Mouse (Mus musculus): ENCODE data around the gene Myl4. TPM values are rescaled to one million over a fixed set of nuclear protein-coding genes. Genes with fewer than 3 reads are reported as not detected.
A peak's percentile ranks its signal among the peaks of the same experiment; 100 is the strongest.
"Not testable (repeated sequence)": the region's sequence is repeated elsewhere in the genome, so short reads cannot be mapped to it uniquely, and the experiment has no call there.

Gene Myl4
- polyA plus RNA-seq, 1 experiment: 8.8 TPM

GRCm38 (mm10) chr11:104560971-104561370 lies 10.5 kb downstream of the Myl4 start:
- Histone ChIP-seq H3K4me3 (ENCODE audit: insufficient read depth, low read depth, low read length) (no peak overlapping the region), H3K27ac (replicated peaks; ENCODE audit: low read depth, low read length) (peak overlapping the region; percentile 27), H3K4me1 (ENCODE audit: control insufficient read depth, insufficient read depth, insufficient read length, low read length) (peaks cover 2% of the 10 kb centered on the region; the same call in 1 of the 2 replicates)

DNA sequence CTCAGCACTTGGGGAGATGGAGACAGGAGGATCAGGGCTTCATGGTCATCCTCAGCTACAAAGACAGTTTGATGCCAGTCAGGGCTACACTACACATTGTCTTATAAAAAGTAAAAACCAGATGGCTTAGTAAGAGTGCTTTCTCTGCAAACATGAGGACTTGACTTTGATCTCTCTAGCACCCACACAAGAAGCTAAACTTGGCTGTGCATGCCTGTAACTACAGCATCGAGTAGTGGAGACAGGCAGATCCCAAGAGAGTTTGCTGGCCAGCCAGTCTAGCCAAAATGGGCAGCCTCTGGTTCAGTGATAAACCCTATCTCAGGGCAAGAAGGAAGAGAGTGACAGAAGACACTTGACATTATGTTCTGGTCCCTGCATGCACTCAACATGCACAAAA lies 13.0 kb downstream of the Myl4 start:
- peaks cover 10% of the 10 kb centered on the region; the same call in 1 of the 2 replicates for H3K4me1 ChIP-seq (ENCODE audit: control insufficient read depth, insufficient read depth, insufficient read length, low read length)
- peak overlapping the region; percentile 49; the same call in 1 of the 2 replicates for H3K27ac ChIP-seq (replicated peaks; ENCODE audit: low read depth, low read length)

GRCm38 (mm10) chr11:104565172-104565571 lies 14.7 kb downstream of the Myl4 start:
- H3K27ac ChIP-seq (replicated peaks; ENCODE audit: low read depth, low read length): peak overlapping the region; percentile 97
- H3K4me1 ChIP-seq (ENCODE audit: control insufficient read depth, insufficient read depth, insufficient read length, low read length): peaks cover 10% of the 10 kb centered on the region; the same call in 1 of the 2 replicates
- H3K4me3 ChIP-seq (ENCODE audit: insufficient read depth, low read depth, low read length): no peak overlapping the region

More for the DNA sequence above, 13.0 kb downstream of the Myl4 start:
- H3K4me3 ChIP-seq (ENCODE audit: insufficient read depth, low read depth, low read length): no peak overlapping the region

DNA sequence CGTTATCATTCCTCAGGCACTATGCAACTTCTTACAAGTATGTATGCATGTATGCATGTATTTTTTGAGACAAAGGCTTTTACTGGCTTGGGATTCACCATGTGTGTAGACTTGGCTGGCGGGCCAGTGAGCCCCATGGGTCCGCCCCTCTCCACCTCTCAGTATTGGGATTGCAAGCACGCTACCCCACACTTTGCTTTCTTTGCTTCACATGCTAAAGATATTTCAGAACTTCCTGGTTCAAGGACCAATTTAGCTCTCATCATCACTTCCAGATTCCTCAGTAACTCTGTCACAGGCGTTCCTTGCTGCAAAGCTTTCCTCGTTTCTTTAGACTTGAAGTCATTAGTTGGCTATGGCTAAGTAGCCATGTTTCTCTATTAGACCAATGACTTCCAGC lies 15.6 kb downstream of the Myl4 start:
- no peak overlapping the region for H3K4me3 ChIP-seq (ENCODE audit: insufficient read depth, low read depth, low read length)
- peak overlapping the region; percentile 59 for H3K27ac ChIP-seq (replicated peaks; ENCODE audit: low read depth, low read length)
- peaks cover 10% of the 10 kb centered on the region; the same call in 1 of the 2 replicates for H3K4me1 ChIP-seq (ENCODE audit: control insufficient read depth, insufficient read depth, insufficient read length, low read length)

GRCm38 (mm10) chr11:104566796-104567195 lies 16.3 kb downstream of the Myl4 start:
- Histone ChIP-seq H3K4me3 (ENCODE audit: insufficient read depth, low read depth, low read length) (no peak overlapping the region), H3K4me1 (ENCODE audit: control insufficient read depth, insufficient read depth, insufficient read length, low read length) (peaks cover 10% of the 10 kb centered on the region; the same call in 1 of the 2 replicates), H3K27ac (replicated peaks; ENCODE audit: low read depth, low read length) (peak overlapping the region; percentile 79)

DNA sequence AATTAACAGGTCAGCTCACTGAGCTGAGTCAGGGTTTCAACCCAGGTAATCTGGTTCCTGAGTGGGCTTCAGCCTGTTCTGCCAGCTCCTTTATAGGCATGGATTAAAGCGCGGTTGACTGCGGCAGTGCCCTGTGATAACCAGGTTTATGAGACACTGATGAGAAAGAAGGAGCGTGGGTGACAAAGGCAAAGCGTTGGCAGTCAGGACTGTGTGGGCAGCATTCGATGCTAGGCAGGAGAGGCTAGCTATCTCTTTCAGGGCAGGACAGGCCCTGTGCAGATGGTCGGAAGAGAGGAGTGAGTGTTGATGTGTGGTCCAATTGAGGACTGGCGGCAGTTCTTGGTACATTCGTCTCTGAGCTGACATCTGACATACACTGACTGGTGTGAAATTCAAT lies 17.3 kb downstream of the Myl4 start:
- H3K4me3 ChIP-seq (ENCODE audit: insufficient read depth, low read depth, low read length): no peak overlapping the region
- H3K4me1 ChIP-seq (ENCODE audit: control insufficient read depth, insufficient read depth, insufficient read length, low read length): peaks cover 10% of the 10 kb centered on the region; the same call in 1 of the 2 replicates
- no peak overlapping the region for H3K27ac ChIP-seq (replicated peaks; ENCODE audit: low read depth, low read length)

- Histone ChIP-seq H3K27ac (replicated peaks; ENCODE audit: low read depth, low read length) (no peak overlapping the region), H3K4me1 (ENCODE audit: control insufficient read depth, insufficient read depth, insufficient read length, low read length) (peaks cover 10% of the 10 kb centered on the region; the same call in 1 of the 2 replicates), H3K4me3 (ENCODE audit: insufficient read depth, low read depth, low read length) (no peak overlapping the region)
These were observed 17.9 kb downstream of the Myl4 start for GRCm38 (mm10) chr11:104568326-104568725.

GRCm38 (mm10) chr11:104570515-104570914 lies 20.1 kb downstream of the Myl4 start:
- H3K4me1 ChIP-seq (ENCODE audit: control insufficient read depth, insufficient read depth, insufficient read length, low read length): peaks cover 10% of the 10 kb centered on the region; the same call in 1 of the 2 replicates
- H3K27ac ChIP-seq (replicated peaks; ENCODE audit: low read depth, low read length): not testable (repeated sequence)

DNA sequence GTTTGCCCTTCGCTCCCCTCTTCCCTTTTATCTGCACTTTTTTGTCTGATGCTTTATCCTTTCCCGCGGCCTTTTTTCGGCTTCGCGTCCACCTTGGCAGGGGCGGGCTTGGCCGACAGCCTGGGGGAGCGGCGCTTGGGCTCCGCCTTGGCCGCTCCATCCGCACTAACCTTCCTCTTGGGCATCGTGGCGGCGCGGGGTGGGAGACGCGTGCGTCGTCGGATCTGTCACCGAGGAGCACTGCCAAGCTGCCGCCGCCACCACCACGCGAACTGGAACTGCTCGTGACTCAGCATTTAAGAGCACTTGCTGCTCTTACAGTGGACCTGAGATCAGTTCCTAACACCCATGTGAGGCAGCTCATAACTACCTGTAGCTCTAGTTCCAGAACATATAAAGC lies 20.9 kb downstream of the Myl4 start:
- not testable (repeated sequence) for H3K4me1 ChIP-seq (ENCODE audit: control insufficient read depth, insufficient read depth, insufficient read length, low read length); H3K27ac ChIP-seq (replicated peaks; ENCODE audit: low read depth, low read length)
- peak overlapping the region; percentile 35 for H3K4me3 ChIP-seq (ENCODE audit: insufficient read depth, low read depth, low read length)

More at GRCm38 (mm10) chr11:104570515-104570914, 20.1 kb downstream of the Myl4 start:
- H3K4me3 ChIP-seq (ENCODE audit: insufficient read depth, low read depth, low read length): not testable (repeated sequence)

DNA sequence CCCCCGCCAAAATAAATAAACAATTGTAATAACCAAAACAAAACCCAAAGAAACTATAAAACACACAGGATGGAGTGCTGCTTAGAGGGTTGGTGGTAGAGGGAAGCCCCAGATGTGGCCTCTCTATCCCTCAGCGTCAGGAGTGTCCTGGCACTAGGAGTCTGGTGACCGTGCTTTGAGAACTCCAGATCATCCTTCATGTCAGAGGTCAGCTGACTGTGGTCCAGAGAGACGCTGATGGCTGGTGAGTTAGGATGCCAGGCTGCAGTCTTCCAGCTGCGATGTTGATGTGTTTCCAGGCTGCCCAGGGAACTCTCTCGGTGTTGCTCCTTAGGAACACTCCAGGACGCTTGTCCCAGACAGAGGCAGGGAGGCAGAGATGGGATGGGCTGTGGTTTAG lies 21.6 kb downstream of the Myl4 start:
- H3K4me1 ChIP-seq (ENCODE audit: control insufficient read depth, insufficient read depth, insufficient read length, low read length): peaks cover 3% of the 10 kb centered on the region; the same call in 1 of the 2 replicates
- H3K27ac ChIP-seq (replicated peaks; ENCODE audit: low read depth, low read length): no peak overlapping the region
- H3K4me3 ChIP-seq (ENCODE audit: insufficient read depth, low read depth, low read length): no peak overlapping the region

GRCm38 (mm10) chr11:104572566-104572965 lies 22.1 kb downstream of the Myl4 start:
- Histone ChIP-seq H3K4me1 (ENCODE audit: control insufficient read depth, insufficient read depth, insufficient read length, low read length) (no peaks in the 10 kb centered on the region), H3K27ac (replicated peaks; ENCODE audit: low read depth, low read length) (no peak overlapping the region), H3K4me3 (ENCODE audit: insufficient read depth, low read depth, low read length) (no peak overlapping the region)

GRCm38 (mm10) chr11:104576772-104577612 lies 26.5 kb downstream of the Myl4 start:
- Histone ChIP-seq H3K4me3 (ENCODE audit: insufficient read depth, low read depth, low read length) (no peak overlapping the region), H3K27ac (replicated peaks; ENCODE audit: low read depth, low read length) (no peak overlapping the region), H3K4me1 (ENCODE audit: control insufficient read depth, insufficient read depth, insufficient read length, low read length) (peaks cover 1% of the 10 kb centered on the region)

DNA sequence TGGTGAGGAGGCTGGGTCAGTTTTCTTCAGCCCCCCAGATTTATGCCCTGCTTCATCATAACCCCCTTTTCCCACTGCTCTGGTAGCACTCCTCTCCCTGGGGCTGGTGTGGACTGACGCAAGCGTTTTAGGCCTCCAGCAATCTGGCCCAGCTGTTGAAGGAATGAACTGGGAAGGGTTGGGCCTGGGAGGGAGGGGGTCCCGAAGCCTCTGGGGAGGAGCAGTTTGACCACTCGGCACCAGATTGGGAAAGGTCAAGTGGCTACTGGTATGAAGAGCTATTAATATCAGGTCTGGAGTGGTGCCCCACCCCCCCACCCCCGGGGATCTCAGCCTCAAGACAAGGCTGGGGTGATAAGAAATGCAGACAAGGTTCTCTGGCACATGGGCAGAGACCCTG lies 27.6 kb downstream of the Myl4 start:
- Histone ChIP-seq H3K27ac (replicated peaks; ENCODE audit: low read depth, low read length) (no peak overlapping the region), H3K4me3 (ENCODE audit: insufficient read depth, low read depth, low read length) (no peak overlapping the region), H3K4me1 (ENCODE audit: control insufficient read depth, insufficient read depth, insufficient read length, low read length) (peaks cover 6% of the 10 kb centered on the region)

DNA sequence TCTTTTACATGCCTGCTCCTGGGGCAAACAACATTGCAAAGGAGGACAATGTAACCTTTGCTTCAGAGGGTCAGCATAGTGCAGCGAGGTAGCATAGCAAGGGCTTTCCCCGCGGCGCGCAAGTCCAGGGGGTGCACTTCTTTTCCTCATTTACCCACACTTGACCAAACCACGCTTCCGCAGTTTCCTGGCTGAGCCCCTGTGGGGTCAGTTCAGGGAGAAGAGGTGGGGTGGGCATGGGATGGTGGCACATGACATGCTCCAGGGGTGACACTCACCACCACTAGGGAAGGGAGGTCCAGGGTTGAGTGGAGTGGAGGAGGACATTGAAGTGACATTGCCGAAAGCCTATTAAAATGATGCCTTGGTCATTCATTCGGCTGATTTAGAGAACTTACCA lies 28.6 kb downstream of the Myl4 start:
- H3K4me1 ChIP-seq (ENCODE audit: control insufficient read depth, insufficient read depth, insufficient read length, low read length): peaks cover 6% of the 10 kb centered on the region
- H3K4me3 ChIP-seq (ENCODE audit: insufficient read depth, low read depth, low read length): no peak overlapping the region
- H3K27ac ChIP-seq (replicated peaks; ENCODE audit: low read depth, low read length): no peak overlapping the region

DNA sequence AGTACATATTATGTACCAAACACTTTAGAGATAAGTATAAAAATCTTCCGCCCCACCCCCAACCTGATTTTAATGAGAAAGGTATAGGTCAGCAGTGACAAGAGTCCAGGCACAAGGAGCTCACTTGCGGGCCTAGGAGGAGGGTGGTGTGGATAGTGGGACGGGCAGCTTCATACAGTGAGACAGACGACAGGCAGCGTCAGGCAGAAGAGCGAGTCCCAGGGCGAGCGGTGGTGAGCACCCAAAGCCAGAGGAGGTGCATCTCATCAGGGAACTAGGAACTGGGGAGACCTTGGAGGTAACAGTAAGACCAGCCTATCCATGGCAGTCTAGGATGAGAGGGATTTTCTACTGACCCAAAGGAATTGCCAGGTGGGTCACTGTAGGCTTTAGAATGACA lies 29.1 kb downstream of the Myl4 start:
- peaks cover 6% of the 10 kb centered on the region for H3K4me1 ChIP-seq (ENCODE audit: control insufficient read depth, insufficient read depth, insufficient read length, low read length)
- no peak overlapping the region for H3K4me3 ChIP-seq (ENCODE audit: insufficient read depth, low read depth, low read length)
- no peak overlapping the region for H3K27ac ChIP-seq (replicated peaks; ENCODE audit: low read depth, low read length)

GRCm38 (mm10) chr11:104580091-104580490 lies 29.6 kb downstream of the Myl4 start:
- H3K4me1 ChIP-seq (ENCODE audit: control insufficient read depth, insufficient read depth, insufficient read length, low read length): peaks cover 6% of the 10 kb centered on the region
- no peak overlapping the region for H3K27ac ChIP-seq (replicated peaks; ENCODE audit: low read depth, low read length)
- no peak overlapping the region for H3K4me3 ChIP-seq (ENCODE audit: insufficient read depth, low read depth, low read length)
